Mouse (Mus musculus) C2C12 (cell line): ENCODE measurements around the gene Vrk3.

ENCODE experiments used
- CEBPB ChIP-seq: IDR thresholded peaks from one replicate; pipeline ENCODE4 v1.6.1; 2011; ENCODE audit warnings: low read depth, mild to moderate bottlenecking, control low read depth, moderate library complexity
- CTCF ChIP-seq: IDR thresholded peaks from one replicate; pipeline ENCODE4 v1.5.1; 2011; ENCODE audit not compliant: control insufficient read depth, insufficient read depth, insufficient read length
- FOSL1 ChIP-seq: IDR thresholded peaks from one replicate; pipeline ENCODE4 v1.8.0; 2011; ENCODE audit warnings: mild to moderate bottlenecking, low read length; ENCODE audit not compliant: poor library complexity, insufficient read depth, severe bottlenecking
- MAX ChIP-seq: IDR thresholded peaks from one replicate; pipeline ENCODE4 v1.6.1; 2011; ENCODE audit warnings: mild to moderate bottlenecking, control low read depth
- MYOG ChIP-seq: IDR thresholded peaks from one replicate; pipeline ENCODE4 v1.6.1; 2011; ENCODE audit not compliant: control insufficient read depth, insufficient read length; ENCODE audit errors: extremely low read depth
- USF1 ChIP-seq: IDR thresholded peaks from one replicate; pipeline ENCODE4 v1.6.1; 2011; ENCODE audit warnings: low read depth, mild to moderate bottlenecking, control low read depth, moderate library complexity

DNA sequence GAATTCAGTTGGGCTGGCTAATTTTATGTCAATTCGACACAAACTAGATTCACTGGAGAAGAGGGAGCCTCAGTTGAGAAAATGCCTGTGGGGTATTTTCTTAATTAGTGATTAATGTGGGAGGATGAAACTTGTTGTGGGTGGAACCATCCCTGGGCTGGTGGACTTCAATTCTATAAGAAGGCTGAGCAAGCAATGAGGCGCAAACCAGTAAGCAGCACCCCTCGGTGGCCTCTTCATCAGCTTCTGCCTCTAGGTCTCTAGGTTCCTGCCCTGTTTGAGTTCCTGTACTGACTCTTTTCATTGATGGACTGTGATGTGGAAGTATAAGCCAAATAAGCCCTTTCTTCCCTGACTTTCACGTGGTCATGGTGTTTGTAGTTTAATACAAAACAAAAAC is 62.2 kb downstream of the Vrk3 start:
- TF ChIP-seq USF1 (no peak), CTCF (no peak), MAX (no peak), MYOG (no peak), CEBPB (no peak), FOSL1 (no peak)
